ENCODE assay signal across 7 mouse cellular contexts in the genomic region with DNA sequence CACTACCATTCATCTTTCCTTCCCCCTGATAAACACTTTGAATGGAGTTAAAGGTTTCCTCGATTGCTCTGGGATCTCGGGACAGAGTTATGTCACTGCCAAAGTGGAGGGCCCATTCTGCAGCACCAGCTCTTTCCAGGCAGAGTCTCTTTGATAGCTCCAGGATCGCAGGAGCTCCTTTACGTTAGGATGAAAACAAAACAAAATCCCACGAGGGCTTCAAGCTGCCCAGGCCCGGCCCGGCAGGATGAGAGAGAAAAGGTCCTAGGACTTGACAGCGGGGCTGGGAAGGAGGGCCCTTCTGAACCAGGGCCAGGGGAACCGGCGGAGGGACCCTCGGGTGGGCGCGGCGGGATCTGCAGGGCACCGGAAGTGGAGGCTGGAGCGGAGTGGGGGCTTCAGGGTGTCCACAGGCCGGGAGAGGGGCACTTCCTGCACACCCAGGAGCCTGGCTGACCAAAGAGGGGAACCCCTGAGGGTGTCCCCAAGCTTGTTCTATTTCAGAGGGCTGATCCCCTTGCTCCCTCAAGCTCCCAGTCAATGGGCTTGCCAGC. TPM values are rescaled to one million over a fixed set of nuclear protein-coding genes. Genes with fewer than 3 reads are reported as not detected.
DNase-seq lines count a peak whose midpoint lies in the region; ATAC-seq and TF ChIP-seq lines count a peak whose summit lies in the region.

No protein-coding gene starts in this region.

- H3K4me2 ChIP-seq in lung, embryonic 14.5 days = peak overlapping the region; percentile 82
- peak overlapping the region; percentile 79 for H3K4me2 ChIP-seq in intestine, embryonic 15.5 days (replicated peaks)

- H3K9me3 ChIP-seq in lung, embryonic 14.5 days (ENCODE audit: low read depth, low read length) = no peaks in the 10 kb centered on the region
- no peaks in the 10 kb centered on the region for H3K9me3 ChIP-seq in embryonic facial prominence, embryonic 10.5 days
- H3K9me3 ChIP-seq in intestine, embryonic 15.5 days = no peaks in the 10 kb centered on the region

- 0% methylated on average over 17 of the region's 17 CpGs for WGBS in lung, embryonic 14.5 days
- WGBS in embryonic facial prominence, embryonic 10.5 days = 1% methylated on average over 17 of the region's 17 CpGs
- WGBS in intestine, embryonic 15.5 days = 0% methylated on average over 16 of the region's 17 CpGs
- under 1% methylated on average over 17 of the region's 17 CpGs for WGBS in olfactory bulb, adult 2 months

- H3K9ac ChIP-seq in lung, embryonic 14.5 days = peak overlapping the region; percentile 85
- peak overlapping the region; percentile 91 for H3K9ac ChIP-seq in intestine, embryonic 15.5 days

- TF ChIP-seq POLR2A in olfactory bulb, adult 2 months (IDR thresholded peaks at IDR 0.05; ENCODE audit: insufficient read depth, low read depth, low read length) = no peak

- DNase-seq in lung, embryonic 14.5 days = no peak
- no peak for DNase-seq in lung, postnatal 36 days
- DNase-seq in embryonic facial prominence, embryonic 10.5 days (ENCODE audit: low spot score) = no peak
- DNase-seq in left cerebral cortex, adult 18-20 months (ENCODE audit: low spot score in 2 of 2) = no peak
- no peak for DNase-seq in layer of hippocampus, adult 8-10 months (ENCODE audit: low spot score in 2 of 2)

- no peaks in the 10 kb centered on the region for H3K27me3 ChIP-seq in lung, embryonic 14.5 days (ENCODE audit: insufficient read depth, low read length)
- no peaks in the 10 kb centered on the region for H3K27me3 ChIP-seq in embryonic facial prominence, embryonic 10.5 days (replicated peaks; ENCODE audit: low read depth, poor library complexity, severe bottlenecking)
- H3K27me3 ChIP-seq in intestine, embryonic 15.5 days (replicated peaks) = no peaks in the 10 kb centered on the region

- ATAC-seq in lung, embryonic 14.5 days (ENCODE audit: insufficient read depth) = peak; percentile 72
- peak; percentile 28 for ATAC-seq in intestine, embryonic 15.5 days

- H3K4me3 ChIP-seq in lung, embryonic 14.5 days (ENCODE audit: low read depth, low read length) = peak overlapping the region; percentile 88
- peak overlapping the region; percentile 97 for H3K4me3 ChIP-seq in embryonic facial prominence, embryonic 10.5 days
- peak overlapping the region; percentile 96 for H3K4me3 ChIP-seq in intestine, embryonic 15.5 days (replicated peaks)
- peak overlapping the region; percentile 88 for H3K4me3 ChIP-seq in olfactory bulb, adult 2 months (ENCODE audit: insufficient read depth, low read depth, low read length)

- peaks cover 16% of the 10 kb centered on the region for H3K36me3 ChIP-seq in lung, embryonic 14.5 days (ENCODE audit: insufficient read depth)
- H3K36me3 ChIP-seq in embryonic facial prominence, embryonic 10.5 days (replicated peaks) = peaks cover 36% of the 10 kb centered on the region
- H3K36me3 ChIP-seq in intestine, embryonic 15.5 days = no peaks in the 10 kb centered on the region

- no peaks in the 10 kb centered on the region; the same call in 1 of the 2 replicates for H3K4me1 ChIP-seq in lung, embryonic 14.5 days (ENCODE audit: insufficient read depth)
- peaks cover 32% of the 10 kb centered on the region for H3K4me1 ChIP-seq in embryonic facial prominence, embryonic 10.5 days
- H3K4me1 ChIP-seq in intestine, embryonic 15.5 days (replicated peaks) = peaks cover 12% of the 10 kb centered on the region
- peaks cover 8% of the 10 kb centered on the region for H3K4me1 ChIP-seq in olfactory bulb, adult 2 months (ENCODE audit: control insufficient read depth, insufficient read depth, low read length)

- TF ChIP-seq CTCF in lung, embryonic 14.5 days (IDR thresholded peaks at IDR 0.05; ENCODE audit: low read depth) = no peak
- no peak for TF ChIP-seq CTCF in olfactory bulb, adult 2 months (IDR thresholded peaks at IDR 0.05; ENCODE audit: insufficient read depth, low read depth, low read length)

- H3K27ac ChIP-seq in lung, embryonic 14.5 days (ENCODE audit: low read depth) = peak overlapping the region; percentile 91
- peak overlapping the region; percentile 93 for H3K27ac ChIP-seq in embryonic facial prominence, embryonic 10.5 days (replicated peaks)
- H3K27ac ChIP-seq in intestine, embryonic 15.5 days = peak overlapping the region; percentile 96
- peak overlapping the region; percentile 37 for H3K27ac ChIP-seq in olfactory bulb, adult 2 months (ENCODE audit: insufficient read depth, low read depth, low read length)

RNA-seq across cellular contexts. Expression of a gene that starts 7.6 kb away (rescaled TPM):
- polyA plus RNA-seq in lung, embryonic 14.5 days (2014; fragmentation: Nextera tagmentation; extraction: Ambion mirVana) = 77.0 and 82.1 TPM in 2 replicates
- 168 and 176 TPM in 2 replicates for polyA plus RNA-seq in embryonic facial prominence, embryonic 10.5 days (2016; fragmentation: Nextera tagmentation; extraction: Ambion mirVana)
- 72.5 and 73.4 TPM in 2 replicates for polyA plus RNA-seq in intestine, embryonic 15.5 days (2015; fragmentation: Nextera tagmentation; extraction: Ambion mirVana)
- polyA plus RNA-seq in olfactory bulb, adult 2 months (2012; ENCODE audit: insufficient read depth, insufficient read length, low replicate concordance, missing spikeins) = 56.5 TPM in 1 of 2 replicates, not detected in the other
- 10 to 100 TPM; 40.2 to 41.0 TPM for total RNA-seq in left cerebral cortex, adult 18-20 months (2021)
- total RNA-seq in layer of hippocampus, adult 8-10 months (2022) = 10 to 100 TPM; 32.9 to 38.4 (median 35.2) TPM

RNA-seq across cellular contexts. Expression of a gene that starts 24.5 kb away (rescaled TPM):
- 58.0 and 62.3 TPM in 2 replicates for polyA plus RNA-seq in lung, embryonic 14.5 days (2014; fragmentation: Nextera tagmentation; extraction: Ambion mirVana)
- polyA plus RNA-seq in embryonic facial prominence, embryonic 10.5 days (2016; fragmentation: Nextera tagmentation; extraction: Ambion mirVana) = 38.2 and 42.8 TPM in 2 replicates
- polyA plus RNA-seq in intestine, embryonic 15.5 days (2015; fragmentation: Nextera tagmentation; extraction: Ambion mirVana) = 29.2 and 30.4 TPM in 2 replicates
- polyA plus RNA-seq in olfactory bulb, adult 2 months (2012; ENCODE audit: insufficient read depth, insufficient read length, low replicate concordance, missing spikeins) = not detected in 2 replicates
- 1 to 10 TPM; 2.9 to 3.4 TPM for total RNA-seq in left cerebral cortex, adult 18-20 months (2021)
- 1 to 10 TPM; 1.3 to 4.4 (median 3.7) TPM for total RNA-seq in layer of hippocampus, adult 8-10 months (2022)

RNA-seq across cellular contexts. Expression of a gene that starts 50.5 kb away (rescaled TPM):
- 156 and 166 TPM in 2 replicates for polyA plus RNA-seq in lung, embryonic 14.5 days (2014; fragmentation: Nextera tagmentation; extraction: Ambion mirVana)
- 154 and 161 TPM in 2 replicates for polyA plus RNA-seq in embryonic facial prominence, embryonic 10.5 days (2016; fragmentation: Nextera tagmentation; extraction: Ambion mirVana)
- polyA plus RNA-seq in intestine, embryonic 15.5 days (2015; fragmentation: Nextera tagmentation; extraction: Ambion mirVana) = 145 and 159 TPM in 2 replicates
- not detected in 2 replicates for polyA plus RNA-seq in olfactory bulb, adult 2 months (2012; ENCODE audit: insufficient read depth, insufficient read length, low replicate concordance, missing spikeins)
- 10 to 100 TPM; 57.3 to 62.1 TPM for total RNA-seq in left cerebral cortex, adult 18-20 months (2021)
- total RNA-seq in layer of hippocampus, adult 8-10 months (2022) = 10 to 100 TPM; 60.1 to 65.7 (median 61.0) TPM

RNA-seq across cellular contexts. Expression of a gene that starts 53.6 kb away (rescaled TPM):
- 295 and 296 TPM in 2 replicates for polyA plus RNA-seq in lung, embryonic 14.5 days (2014; fragmentation: Nextera tagmentation; extraction: Ambion mirVana)
- 411 and 431 TPM in 2 replicates for polyA plus RNA-seq in embryonic facial prominence, embryonic 10.5 days (2016; fragmentation: Nextera tagmentation; extraction: Ambion mirVana)
- 292 and 319 TPM in 2 replicates for polyA plus RNA-seq in intestine, embryonic 15.5 days (2015; fragmentation: Nextera tagmentation; extraction: Ambion mirVana)
- polyA plus RNA-seq in olfactory bulb, adult 2 months (2012; ENCODE audit: insufficient read depth, insufficient read length, low replicate concordance, missing spikeins) = not detected in 2 replicates
- total RNA-seq in left cerebral cortex, adult 18-20 months (2021) = 100 to 1,000 TPM; 133 to 134 TPM
- 100 to 1,000 TPM; 118 to 139 (median 131) TPM for total RNA-seq in layer of hippocampus, adult 8-10 months (2022)

Comparison
In these comparisons a context has a peak if more than half of its experiments do, and no peak if none do; other contexts are left out.
1. H3K27ac ChIP-seq: peak in every context shown above with its lines; median percentile 96 in intestine, embryonic 15.5 days; 93 in embryonic facial prominence, embryonic 10.5 days; 91 in lung, embryonic 14.5 days; 37 in olfactory bulb, adult 2 months.
2. RNA of a gene that starts 24.5 kb away (polyA plus RNA-seq): 58.0 to 62.3 TPM in lung, embryonic 14.5 days, 38.2 to 42.8 TPM in embryonic facial prominence, embryonic 10.5 days and 29.2 to 30.4 TPM in intestine, embryonic 15.5 days; not detected in olfactory bulb, adult 2 months; every median in the first group is over 10 times any median in the second.
3. RNA of a gene that starts 50.5 kb away (polyA plus RNA-seq): 156 to 166 TPM in lung, embryonic 14.5 days, 154 to 161 TPM in embryonic facial prominence, embryonic 10.5 days and 145 to 159 TPM in intestine, embryonic 15.5 days; not detected in olfactory bulb, adult 2 months; every median in the first group is over 100 times any median in the second.
4. Peak in every context shown above with its lines, with median percentiles within 50 percentile points of each other: H3K4me3 ChIP-seq.